Mouse (Mus musculus) limb, embryonic 15.5 days (tissue): ENCODE results near the gene Daam1. TPM values are rescaled to one million over a fixed set of nuclear protein-coding genes. Genes with fewer than 3 reads are reported as not detected.

Experiments
- ATAC-seq: fragments of 200-750 bp; cut with Nextera tagmentation; 2 replicates; pipeline ENCODE4 v1.8.0; 2017; ENCODE audit warnings: low read depth, moderate TSS enrichment; ENCODE audit not compliant: insufficient number of reproducible peaks, low FRiP score, low TSS enrichment
- H3K27ac ChIP-seq: fragments of 300-500 bp; sonication (generic); 2 replicates; pipeline ENCODE4 v1.5.1; 2015; ENCODE audit warnings: moderate library complexity, mild to moderate bottlenecking, inconsistent platforms
- H3K27me3 ChIP-seq: fragments of 300-500 bp; sonication (generic); 2 replicates; pipeline ENCODE4 v1.6.1; 2015; ENCODE audit warnings: inconsistent platforms
- H3K36me3 ChIP-seq: fragments of 300-500 bp; sonication (generic); 2 replicates; pipeline ENCODE4 v1.6.1; 2015; ENCODE audit warnings: inconsistent platforms
- H3K4me1 ChIP-seq: fragments of 300-500 bp; sonication (generic); 2 replicates; pipeline ENCODE4 v1.6.1; 2015; ENCODE audit warnings: inconsistent platforms
- H3K4me2 ChIP-seq: fragments of 300-500 bp; sonication (generic); 2 replicates; pipeline ENCODE4 v1.6.1; 2015; ENCODE audit warnings: mild to moderate bottlenecking, inconsistent platforms
- H3K4me3 ChIP-seq: fragments of 300-500 bp; sonication (generic); 2 replicates; pipeline ENCODE4 v1.5.1; 2015; ENCODE audit warnings: mild to moderate bottlenecking, inconsistent platforms
- H3K9ac ChIP-seq: fragments of 300-500 bp; sonication (generic); 2 replicates; pipeline ENCODE4 v1.6.1; 2015; ENCODE audit warnings: inconsistent platforms
- H3K9me3 ChIP-seq: fragments of 300-500 bp; sonication (generic); 2 replicates; pipeline ENCODE4 v1.6.1; 2016; ENCODE audit warnings: inconsistent platforms
- WGBS: fragments of 180-500 bp; shearing (Covaris S2); methylation state at CpG from one replicate; pipeline ENCODE4 v1.1.7; 2015; 5-methylcytosine and 5-hydroxymethylcytosine counted together
- polyA plus RNA-seq: library from polyadenylated mRNA; unstranded; fragments of >200 nt; fragmentation: Nextera tagmentation; extraction: Ambion mirVana; gene quantifications from 2 replicates; pipeline ENCODE4 v1.2.1, GENCODE M21; 2015

The Daam1 gene
- polyA plus RNA-seq, 1 experiment from 2014 or later: 10.5 TPM

GRCm38 (mm10) chr12:71867345-71868240 is 36.7 kb downstream of the Daam1 start:
- WGBS: 49% methylated on average over 9 of the region's 9 CpGs
- H3K36me3 ChIP-seq: no peaks in the 10 kb centered on the region
- no peak for ATAC-seq
- H3K27ac ChIP-seq: 0 out of 2 replicates have a peak overlapping the region, but pooled peaks have one; percentile 12
- H3K27me3 ChIP-seq: no peaks in the 10 kb centered on the region
- H3K9ac ChIP-seq: no peak overlapping the region
- H3K4me2 ChIP-seq: no peak overlapping the region
- H3K4me3 ChIP-seq: no peak overlapping the region
- no peaks in the 10 kb centered on the region for H3K9me3 ChIP-seq
- peaks cover 46% of the 10 kb centered on the region for H3K4me1 ChIP-seq

GRCm38 (mm10) chr12:71870644-71871043 is 39.8 kb downstream of the Daam1 start:
- Histone ChIP-seq H3K4me1 (peaks cover 27% of the 10 kb centered on the region), H3K9me3 (no peaks in the 10 kb centered on the region), H3K36me3 (no peaks in the 10 kb centered on the region), H3K4me3 (no peak overlapping the region), H3K4me2 (no peak overlapping the region), H3K27ac (0 out of 2 replicates have a peak overlapping the region, but pooled peaks have one; percentile 7), H3K27me3 (no peaks in the 10 kb centered on the region), H3K9ac (no peak overlapping the region)
- ATAC-seq: no peak
- WGBS: 72% methylated on average over 6 of the region's 6 CpGs

GRCm38 (mm10) chr12:71872330-71872729 is 41.5 kb downstream of the Daam1 start:
- no peaks in the 10 kb centered on the region for H3K9me3 ChIP-seq
- H3K27ac ChIP-seq: no peak overlapping the region
- no peak for ATAC-seq
- no peak overlapping the region for H3K4me2 ChIP-seq
- H3K36me3 ChIP-seq: no peaks in the 10 kb centered on the region
- WGBS: 64% methylated on average over 4 of the region's 4 CpGs
- H3K4me3 ChIP-seq: no peak overlapping the region
- no peak overlapping the region for H3K9ac ChIP-seq
- peaks cover 30% of the 10 kb centered on the region for H3K4me1 ChIP-seq
- no peaks in the 10 kb centered on the region for H3K27me3 ChIP-seq

DNA sequence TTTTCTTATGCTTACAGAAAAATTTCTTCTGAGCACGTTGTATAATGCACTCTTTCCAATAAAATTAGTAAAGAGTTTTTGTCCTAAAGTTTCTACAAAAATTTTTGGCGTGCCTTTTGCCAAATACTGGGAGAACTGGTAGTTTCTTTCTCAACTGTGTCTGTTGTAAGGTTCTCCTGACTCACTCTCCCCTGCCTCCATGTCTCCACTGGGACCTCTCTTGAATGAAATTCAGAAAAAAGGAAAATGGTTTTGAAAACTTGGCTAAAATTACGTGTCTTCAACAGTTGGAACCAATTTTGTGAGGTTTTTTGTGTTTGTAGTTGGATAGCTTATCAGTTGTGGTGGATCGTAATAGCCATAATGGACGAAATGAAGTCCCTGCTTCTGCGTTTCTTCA is 43.7 kb downstream of the Daam1 start:
- H3K9ac ChIP-seq: no peak overlapping the region
- no peak for ATAC-seq
- H3K4me2 ChIP-seq: no peak overlapping the region
- H3K27ac ChIP-seq: no peak overlapping the region
- H3K27me3 ChIP-seq: no peaks in the 10 kb centered on the region
- 75% methylated on average over 6 of the region's 6 CpGs for WGBS
- peaks cover 15% of the 10 kb centered on the region for H3K4me1 ChIP-seq
- H3K9me3 ChIP-seq: no peaks in the 10 kb centered on the region
- H3K4me3 ChIP-seq: no peak overlapping the region
- H3K36me3 ChIP-seq: no peaks in the 10 kb centered on the region

- Histone ChIP-seq H3K4me3 (no peak overlapping the region), H3K27ac (no peak overlapping the region), H3K9ac (no peak overlapping the region), H3K4me2 (no peak overlapping the region), H3K27me3 (no peaks in the 10 kb centered on the region), H3K4me1 (peaks cover 15% of the 10 kb centered on the region), H3K9me3 (no peaks in the 10 kb centered on the region), H3K36me3 (no peaks in the 10 kb centered on the region)
- 94% methylated on average over 3 of the region's 3 CpGs for WGBS
- no peak for ATAC-seq
These were observed 44.1 kb downstream of the Daam1 start for GRCm38 (mm10) chr12:71874984-71875383.

GRCm38 (mm10) chr12:71875761-71876489 is 45.0 kb downstream of the Daam1 start:
- no peaks in the 10 kb centered on the region for H3K9me3 ChIP-seq
- no peak overlapping the region for H3K4me2 ChIP-seq
- no peaks in the 10 kb centered on the region for H3K27me3 ChIP-seq
- no peak overlapping the region for H3K9ac ChIP-seq
- ATAC-seq: no peak
- peaks cover 11% of the 10 kb centered on the region for H3K4me1 ChIP-seq
- H3K4me3 ChIP-seq: no peak overlapping the region
- WGBS: 82% methylated on average over 7 of the region's 7 CpGs
- no peak overlapping the region for H3K27ac ChIP-seq
- no peaks in the 10 kb centered on the region for H3K36me3 ChIP-seq

DNA sequence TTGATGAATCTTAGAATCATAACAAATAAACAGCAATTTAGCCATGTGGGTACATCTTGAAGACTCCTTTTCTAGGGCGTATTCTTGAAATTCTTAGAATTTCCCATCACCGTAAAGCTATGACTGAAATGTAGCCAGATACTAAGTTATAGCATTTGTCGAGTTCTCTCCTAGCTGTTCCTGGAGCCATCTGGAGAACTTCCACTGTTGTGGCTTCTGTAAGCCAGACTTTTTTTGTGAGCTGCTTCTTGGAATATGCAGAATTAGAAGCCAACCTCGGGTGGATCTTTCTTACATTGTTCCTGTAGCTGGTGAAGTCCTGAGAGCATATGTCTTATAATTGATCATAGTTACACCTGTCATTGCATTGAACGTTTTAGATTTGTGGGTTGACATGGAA is 50.1 kb downstream of the Daam1 start:
- Histone ChIP-seq H3K4me3 (no peak overlapping the region), H3K4me2 (no peak overlapping the region), H3K36me3 (no peaks in the 10 kb centered on the region), H3K4me1 (peaks cover 32% of the 10 kb centered on the region), H3K9ac (no peak overlapping the region), H3K9me3 (no peaks in the 10 kb centered on the region), H3K27me3 (no peaks in the 10 kb centered on the region), H3K27ac (no peak overlapping the region)
- ATAC-seq: no peak
- 74% methylated on average over 5 of the region's 5 CpGs for WGBS

- Histone ChIP-seq H3K4me2 (no peak overlapping the region), H3K9me3 (no peaks in the 10 kb centered on the region), H3K4me3 (no peak overlapping the region), H3K9ac (no peak overlapping the region), H3K27me3 (no peaks in the 10 kb centered on the region), H3K27ac (no peak overlapping the region), H3K4me1 (peaks cover 34% of the 10 kb centered on the region), H3K36me3 (no peaks in the 10 kb centered on the region)
- ATAC-seq: no peak
- 66% methylated on average over 4 of the region's 4 CpGs for WGBS
These were observed 50.6 kb downstream of the Daam1 start for GRCm38 (mm10) chr12:71881477-71881876.

- H3K4me1 ChIP-seq: peaks cover 39% of the 10 kb centered on the region
- H3K4me3 ChIP-seq: no peak overlapping the region
- no peaks in the 10 kb centered on the region for H3K36me3 ChIP-seq
- no peak for ATAC-seq
- no peaks in the 10 kb centered on the region for H3K27me3 ChIP-seq
- no peak overlapping the region for H3K4me2 ChIP-seq
- WGBS: 62% methylated on average over 9 of the region's 9 CpGs
- H3K9me3 ChIP-seq: no peaks in the 10 kb centered on the region
- no peak overlapping the region for H3K27ac ChIP-seq
- no peak overlapping the region for H3K9ac ChIP-seq
These were observed 52.3 kb downstream of the Daam1 start for GRCm38 (mm10) chr12:71883066-71883711.

- H3K4me3 ChIP-seq: no peak overlapping the region
- H3K36me3 ChIP-seq: no peaks in the 10 kb centered on the region
- no peak overlapping the region for H3K9ac ChIP-seq
- no peaks in the 10 kb centered on the region for H3K27me3 ChIP-seq
- H3K4me1 ChIP-seq: peaks cover 46% of the 10 kb centered on the region
- peak overlapping the region; percentile 17; the same call in 1 of the 2 replicates for H3K27ac ChIP-seq
- H3K9me3 ChIP-seq: no peaks in the 10 kb centered on the region
- WGBS: 41% methylated on average over 2 of the region's 2 CpGs
- no peak overlapping the region for H3K4me2 ChIP-seq
- no peak for ATAC-seq
These were observed 54.3 kb downstream of the Daam1 start for GRCm38 (mm10) chr12:71885170-71885574.

DNA sequence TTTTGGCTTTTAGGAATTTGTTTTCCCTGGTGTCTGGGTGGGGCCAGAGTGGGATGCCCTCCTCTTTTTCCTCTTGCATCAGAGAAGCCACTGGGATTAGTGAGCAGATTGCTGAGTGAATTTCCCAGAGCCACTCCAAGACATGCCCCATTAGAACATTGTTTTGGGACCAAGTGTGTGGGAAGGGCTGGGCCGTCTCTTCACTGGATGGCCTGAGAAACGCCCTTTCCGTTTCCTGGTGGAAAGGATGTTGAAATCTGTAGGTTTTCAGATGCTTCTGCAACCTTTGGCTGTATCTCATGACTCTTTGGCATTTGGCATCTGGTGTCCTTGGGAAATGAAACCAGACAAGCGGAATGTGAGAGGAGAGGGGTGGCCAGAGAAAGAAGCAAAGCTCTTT is 54.8 kb downstream of the Daam1 start:
- no peak overlapping the region for H3K4me3 ChIP-seq
- no peaks in the 10 kb centered on the region for H3K36me3 ChIP-seq
- no peak overlapping the region for H3K4me2 ChIP-seq
- peaks cover 46% of the 10 kb centered on the region for H3K4me1 ChIP-seq
- H3K27me3 ChIP-seq: no peaks in the 10 kb centered on the region
- ATAC-seq: no peak
- WGBS: 73% methylated on average over 4 of the region's 4 CpGs
- H3K9me3 ChIP-seq: no peaks in the 10 kb centered on the region
- H3K9ac ChIP-seq: no peak overlapping the region
- peak overlapping the region; percentile 17; the same call in 1 of the 2 replicates for H3K27ac ChIP-seq

DNA sequence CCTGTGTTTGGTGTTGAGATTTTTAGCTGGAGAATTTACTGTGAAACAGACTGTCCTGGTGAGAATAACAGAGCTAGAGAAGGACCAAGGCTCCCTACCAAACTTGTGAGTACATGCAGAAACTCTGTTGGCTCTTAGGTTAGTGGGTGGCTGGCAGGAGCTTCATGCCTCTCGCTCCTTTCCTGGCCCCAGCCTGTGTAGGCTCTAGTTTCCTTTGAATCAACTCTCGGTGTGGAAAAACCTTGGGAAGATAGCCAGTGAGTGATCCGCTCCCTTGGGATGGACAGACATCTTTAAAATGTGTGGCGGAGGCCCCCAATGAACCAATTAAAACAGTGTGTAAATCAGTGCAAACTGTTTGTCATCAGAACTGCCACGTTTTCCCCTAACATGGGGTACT is 55.5 kb downstream of the Daam1 start:
- Histone ChIP-seq H3K27me3 (no peaks in the 10 kb centered on the region), H3K27ac (no peak overlapping the region), H3K36me3 (no peaks in the 10 kb centered on the region), H3K9me3 (no peaks in the 10 kb centered on the region), H3K4me1 (peaks cover 44% of the 10 kb centered on the region), H3K4me3 (no peak overlapping the region), H3K9ac (no peak overlapping the region), H3K4me2 (no peak overlapping the region)
- ATAC-seq: no peak
- 63% methylated on average over 5 of the region's 5 CpGs for WGBS
